Mouse (Mus musculus): Measurements from ENCODE around the gene Dbn1.

Gene Dbn1

DNA sequence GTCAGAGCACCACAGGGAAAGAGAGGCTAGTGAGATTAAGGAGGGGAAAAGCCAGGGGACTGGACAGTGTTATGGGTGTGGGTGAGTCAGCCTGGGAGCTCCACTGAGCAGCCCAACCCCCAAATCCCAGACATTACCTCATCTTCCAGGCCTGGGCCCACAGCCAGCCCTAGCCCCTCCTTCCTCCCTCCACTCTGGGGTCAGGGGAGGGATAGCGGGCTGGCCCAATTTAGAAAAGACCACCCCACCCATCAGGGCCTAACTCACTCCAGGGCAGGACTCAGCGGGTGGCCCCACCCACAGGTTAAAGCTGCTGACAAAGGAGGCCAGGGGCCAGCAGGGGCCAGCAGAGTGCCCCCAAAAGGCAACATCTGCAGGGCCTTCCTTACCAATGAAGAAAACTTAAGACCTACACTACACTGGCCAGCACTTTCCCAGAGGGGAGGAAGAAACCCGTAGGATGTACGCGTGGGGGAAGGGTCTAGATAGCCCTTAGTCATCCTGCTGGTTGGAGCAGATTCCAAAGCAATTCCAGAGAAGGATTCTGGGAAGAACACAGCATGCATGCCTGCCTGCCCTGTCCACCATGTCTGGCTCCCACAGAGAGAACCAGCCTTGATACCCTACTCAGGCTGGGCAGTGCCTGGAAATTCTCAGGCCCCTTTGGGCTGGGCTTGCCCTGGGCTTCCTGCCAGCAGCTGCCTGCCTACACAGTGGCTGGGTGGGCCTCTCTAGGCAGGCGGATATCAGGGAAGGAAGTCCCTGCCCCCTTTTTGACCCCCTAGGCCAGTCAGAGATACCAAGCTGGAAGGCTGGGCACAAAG, 23.0 kb upstream of the Dbn1 start:
- DNase-seq (ENCODE audit: low spot score): peak; percentile 82

DNA sequence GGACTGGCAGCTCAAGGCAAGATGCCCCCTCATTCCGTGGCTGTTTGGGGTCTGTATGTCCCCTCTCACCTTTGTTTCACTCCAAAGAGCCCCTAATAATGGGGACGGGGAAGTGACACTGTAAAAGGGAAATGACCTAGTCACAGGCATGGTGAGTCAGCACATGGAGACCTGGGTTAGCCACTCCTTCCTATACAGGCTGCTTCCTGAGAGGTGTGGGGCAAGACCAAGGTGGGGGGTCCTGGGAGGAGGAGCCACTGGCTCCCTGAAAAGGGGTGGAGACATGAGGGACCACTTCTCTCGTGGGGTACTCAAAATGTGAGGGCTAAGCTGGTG, 22.4 kb upstream of the Dbn1 start:
- DNase-seq (ENCODE audit: low spot score): no peak

GRCm38 (mm10) chr13:55508531-55508930, 20.6 kb upstream of the Dbn1 start:
- DNase-seq (ENCODE audit: low spot score): no peak

DNA sequence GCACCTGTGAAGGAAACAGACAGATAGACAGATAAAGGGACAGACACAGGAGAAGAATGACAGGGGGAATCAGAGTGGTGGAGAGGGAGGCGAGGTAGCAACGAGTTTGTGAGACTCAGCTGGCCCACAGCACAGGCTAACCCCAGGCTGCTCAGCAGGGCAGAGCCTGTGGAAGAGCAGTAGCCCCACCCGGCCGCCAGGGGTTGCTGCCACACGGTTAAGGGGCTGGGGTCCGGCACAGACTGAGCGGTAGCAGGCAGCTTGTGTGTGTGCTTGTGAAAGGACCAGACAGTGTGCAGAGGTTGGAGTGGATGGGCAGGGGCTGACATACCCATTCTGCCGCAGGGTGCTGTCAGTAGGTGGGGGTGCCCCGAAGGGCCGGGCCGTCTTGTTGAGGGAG, 20.0 kb upstream of the Dbn1 start:
- no peak for DNase-seq (ENCODE audit: low spot score)

DNA sequence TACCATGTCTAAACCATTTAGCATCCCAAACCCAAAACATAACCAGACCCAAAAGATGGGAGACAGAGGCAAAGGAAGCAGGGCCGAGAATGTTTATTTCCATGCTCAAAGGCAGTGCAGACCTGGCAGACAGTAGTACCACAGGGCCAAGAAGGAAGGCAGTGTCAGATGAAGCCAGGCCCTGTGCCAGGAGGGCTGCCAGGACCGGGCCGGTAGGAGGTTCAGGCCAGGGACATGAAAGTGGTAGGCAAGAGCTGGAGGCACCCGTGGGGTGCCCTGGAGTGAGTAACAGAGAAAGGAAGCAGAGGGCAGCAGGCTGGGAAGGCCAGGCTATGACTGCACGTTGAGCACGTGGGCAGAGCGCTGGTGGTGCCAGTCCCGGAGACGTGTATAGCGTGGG, 18.8 kb upstream of the Dbn1 start:
- no peak for DNase-seq (ENCODE audit: low spot score)

- no peak for DNase-seq (ENCODE audit: low spot score)
Measured at GRCm38 (mm10) chr13:55505810-55506209, 17.9 kb upstream of the Dbn1 start.

- no peak for DNase-seq (ENCODE audit: low spot score)
Measured at GRCm38 (mm10) chr13:55504390-55504789, 16.5 kb upstream of the Dbn1 start.

GRCm38 (mm10) chr13:55502405-55502804, 14.5 kb upstream of the Dbn1 start:
- DNase-seq (ENCODE audit: low spot score): no peak

DNA sequence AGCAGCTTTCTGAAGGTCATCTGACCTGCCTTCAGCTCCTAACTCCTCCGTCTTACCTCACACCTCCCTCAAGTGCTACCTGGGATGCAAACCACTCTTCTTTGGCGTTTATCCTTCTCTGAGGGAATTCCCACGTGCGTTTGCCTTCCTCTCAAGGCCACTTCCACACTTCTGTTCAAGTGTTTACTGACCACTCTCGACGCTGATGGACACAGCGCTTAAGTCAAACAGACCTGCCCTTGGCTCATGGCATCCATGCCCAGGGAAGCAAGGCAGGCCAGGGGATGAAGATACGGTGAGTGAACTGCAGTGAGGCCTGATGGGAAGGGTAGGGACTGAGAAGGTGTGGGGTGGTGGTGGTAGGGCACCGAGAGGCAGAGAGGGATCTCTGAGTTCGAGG, 12.7 kb upstream of the Dbn1 start:
- no peak for DNase-seq (ENCODE audit: low spot score)

- no peak for DNase-seq (ENCODE audit: low spot score)
Measured at GRCm38 (mm10) chr13:55498906-55499305, 11.0 kb upstream of the Dbn1 start.

DNA sequence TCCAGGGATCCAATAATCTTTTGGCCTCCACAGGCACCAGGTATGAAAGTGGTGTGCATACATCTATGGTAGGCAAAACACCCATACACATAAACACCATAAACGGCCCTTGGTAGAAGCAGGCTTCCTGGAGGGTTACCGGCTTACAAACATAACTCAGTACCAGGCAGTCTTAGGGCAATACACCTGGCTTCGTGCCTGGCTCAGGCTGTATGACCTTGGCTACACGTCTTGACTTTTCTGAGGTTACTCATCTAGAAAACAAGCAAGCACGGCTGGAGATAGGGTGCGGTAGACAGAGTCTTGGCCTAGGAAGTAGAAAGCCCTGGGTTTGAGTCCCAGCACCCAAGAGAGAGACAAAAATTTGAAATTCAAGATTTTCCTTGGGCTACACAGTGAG, 8.8 kb upstream of the Dbn1 start:
- peak; percentile 48 for DNase-seq (ENCODE audit: low spot score)

GRCm38 (mm10) chr13:55495702-55496101, 7.8 kb upstream of the Dbn1 start:
- no peak for DNase-seq (ENCODE audit: low spot score)

DNA sequence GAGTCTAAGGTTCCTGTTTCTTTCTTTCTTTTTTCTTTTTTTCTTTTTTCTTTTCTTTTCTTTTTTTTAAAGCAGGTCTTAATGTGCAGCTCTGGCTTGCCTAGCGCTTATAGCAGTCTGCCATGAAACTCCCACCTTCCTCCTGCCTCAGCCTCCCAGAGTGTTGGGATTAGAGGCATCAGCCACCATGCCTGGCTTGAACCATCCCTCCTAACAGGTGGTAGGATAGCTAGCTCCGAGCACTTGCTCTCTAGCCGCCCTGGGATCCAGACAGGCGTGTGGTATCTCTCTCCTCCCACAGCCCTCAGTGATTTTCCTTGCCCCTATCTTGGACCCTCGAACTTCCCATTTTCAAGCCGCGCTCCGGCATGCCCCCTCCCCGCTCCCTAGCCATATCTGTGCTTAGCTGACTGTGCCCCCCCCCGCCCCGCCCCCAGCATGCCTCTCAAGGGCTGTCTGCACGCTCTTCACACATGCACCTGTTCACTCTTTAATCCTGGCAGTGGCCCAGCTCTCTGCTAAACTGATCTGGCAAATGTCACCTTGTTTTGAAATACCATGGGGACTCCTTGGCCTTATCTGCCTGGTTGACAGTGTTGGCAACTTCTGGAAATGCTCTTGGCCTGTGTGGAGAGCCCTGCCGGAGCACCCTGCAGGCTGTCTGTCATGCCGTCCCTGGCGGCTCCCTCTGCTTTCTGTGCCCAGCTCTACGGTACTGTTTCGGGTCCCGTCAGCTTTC, 7.1 kb upstream of the Dbn1 start:
- DNase-seq (ENCODE audit: low spot score): peak; percentile 63

- no peak for DNase-seq (ENCODE audit: low spot score)
Measured at GRCm38 (mm10) chr13:55494257-55494656, 6.3 kb upstream of the Dbn1 start.

DNA sequence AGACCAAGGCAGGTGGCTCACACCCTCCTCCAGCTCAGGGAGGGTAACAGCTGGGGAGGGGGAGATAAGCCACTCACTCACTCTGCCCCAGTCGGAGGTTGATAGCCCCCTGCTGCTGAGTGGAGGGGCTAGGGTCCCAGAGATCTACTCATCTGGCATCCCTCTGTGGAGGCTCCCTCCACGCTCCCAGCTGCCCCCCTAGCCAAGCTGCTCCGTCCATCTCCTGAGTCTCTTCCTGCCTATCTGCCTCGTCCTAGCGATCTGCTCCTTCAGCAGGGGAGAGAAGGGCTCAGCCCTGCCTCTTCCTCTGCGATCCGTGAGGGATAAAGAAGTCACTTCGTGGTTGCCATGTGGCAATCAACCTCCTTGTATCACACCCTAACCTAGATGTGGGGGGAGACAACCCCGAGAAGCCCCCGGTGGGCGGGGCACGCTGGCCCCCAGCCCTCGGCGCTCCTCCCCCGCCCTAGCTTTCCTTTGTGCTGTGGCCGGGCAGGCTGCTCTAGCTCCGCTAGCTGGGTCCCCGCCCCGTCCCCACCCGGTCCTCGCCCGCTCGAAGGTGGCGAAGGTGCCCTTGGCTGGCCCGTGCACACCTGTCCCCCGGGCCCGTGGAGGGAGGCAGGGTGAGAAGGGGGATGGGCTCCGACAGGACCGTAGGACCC, 864 bp downstream of the Dbn1 start:
- DNase-seq (ENCODE audit: low spot score): peak; percentile 71

DNA sequence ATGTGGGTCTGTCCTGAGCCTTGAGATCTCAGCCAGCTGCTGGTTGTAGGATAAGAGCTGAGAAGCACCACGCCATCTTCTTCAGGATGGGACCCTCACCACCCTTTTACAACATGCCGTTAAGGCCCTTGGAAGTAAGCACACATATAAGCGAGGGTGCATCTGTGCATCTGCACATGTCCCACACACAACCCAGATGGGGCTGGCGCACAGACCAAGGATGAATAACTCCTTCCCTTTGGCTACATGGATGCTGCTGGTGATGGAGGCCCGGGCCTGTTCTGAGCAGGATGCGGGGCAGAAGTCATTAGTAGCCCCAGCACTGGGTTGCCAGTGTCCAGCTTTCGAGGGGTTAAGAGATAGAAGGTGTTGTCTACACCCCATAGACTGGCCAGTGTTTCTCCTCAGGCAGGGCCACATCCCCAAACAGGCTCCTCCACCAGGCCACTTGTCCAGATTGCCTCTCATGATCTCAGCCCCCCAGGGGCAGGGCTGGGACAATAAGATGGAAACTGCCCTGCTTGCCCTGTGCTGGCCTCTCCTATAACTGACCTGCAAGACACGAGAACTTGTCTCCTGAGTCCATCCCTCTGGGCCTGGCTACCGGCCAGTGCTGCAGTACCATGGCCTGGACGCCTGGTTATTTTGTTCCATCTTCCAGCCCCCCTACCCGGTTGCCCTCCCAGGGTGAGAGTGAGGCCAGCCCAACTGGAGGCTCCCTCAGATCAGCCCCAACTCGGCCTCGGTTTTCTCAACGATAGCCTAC, 1.7 kb downstream of the Dbn1 start:
- peak; percentile 70 for DNase-seq (ENCODE audit: low spot score)

GRCm38 (mm10) chr13:55484520-55485088, 3.3 kb downstream of the Dbn1 start:
- DNase-seq (ENCODE audit: low spot score): no peak

DNA sequence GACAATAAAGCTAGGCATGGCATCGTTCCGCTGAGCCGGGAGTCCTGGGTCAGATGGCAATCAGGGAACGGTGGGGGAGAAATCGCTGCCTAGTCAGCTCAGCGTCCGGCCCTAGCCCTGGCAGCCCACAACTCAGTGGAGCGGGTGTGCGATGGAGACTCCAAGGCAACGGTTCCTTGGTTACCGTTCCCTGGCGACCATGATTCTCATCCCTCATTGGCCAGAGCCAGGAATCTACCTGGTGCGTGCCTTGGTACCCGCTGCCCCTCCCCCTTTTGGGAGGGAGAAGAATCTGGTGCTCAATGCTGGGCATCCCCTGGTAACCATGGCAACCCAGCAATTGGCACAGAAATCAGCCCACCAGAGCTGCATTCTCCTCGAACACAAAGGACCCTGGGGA, 4.3 kb downstream of the Dbn1 start:
- DNase-seq (ENCODE audit: low spot score): no peak

DNA sequence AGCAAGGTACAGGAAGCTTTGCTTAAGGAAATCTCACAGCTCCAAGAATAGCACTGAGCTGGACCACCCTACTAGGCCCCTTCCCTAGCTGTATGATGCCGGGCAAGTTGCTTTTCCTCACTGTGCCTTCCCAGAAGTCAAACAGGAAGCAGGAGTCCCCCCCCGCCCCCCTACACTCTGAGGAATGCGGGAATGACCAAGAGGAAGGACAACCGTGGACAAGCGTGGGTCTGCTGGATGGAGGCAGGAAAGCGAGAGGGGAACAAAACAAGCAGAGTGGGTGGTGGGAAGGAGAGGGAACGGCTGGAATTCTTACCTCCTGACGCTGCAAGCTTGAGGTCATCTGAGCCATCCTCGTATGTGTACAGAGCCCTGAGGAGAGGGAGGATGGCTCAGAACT, 4.8 kb downstream of the Dbn1 start:
- no peak for DNase-seq (ENCODE audit: low spot score)

GRCm38 (mm10) chr13:55482542-55482941, 5.4 kb downstream of the Dbn1 start:
- DNase-seq (ENCODE audit: low spot score): no peak

DNA sequence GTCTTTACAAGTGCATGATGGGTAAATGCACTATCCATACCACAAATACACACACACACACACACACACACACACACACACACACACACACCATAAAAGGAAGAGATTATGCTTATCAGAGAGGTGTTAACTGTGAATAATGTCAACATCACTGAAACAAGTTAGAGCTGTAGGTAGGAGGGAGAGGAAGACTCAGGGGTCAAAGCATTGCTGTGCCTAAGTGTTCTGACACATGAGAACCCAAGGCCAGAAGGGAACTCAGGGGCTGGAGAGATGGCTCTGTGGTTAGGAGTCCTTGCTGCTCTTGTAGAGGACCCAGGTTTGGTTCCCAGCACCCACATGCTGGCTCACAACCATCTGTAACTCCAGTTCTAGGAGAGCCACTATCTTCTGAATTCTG, 8.0 kb downstream of the Dbn1 start:
- DNase-seq (ENCODE audit: low spot score): no peak

- DNase-seq (ENCODE audit: low spot score): peak; percentile 42
Measured at GRCm38 (mm10) chr13:55479008-55479407, 8.9 kb downstream of the Dbn1 start.

Data from testis, postnatal 10 days (tissue).